Mouse (Mus musculus) small intestine, adult 2 months (tissue): ENCODE measurements around the gene Tmem30b.

Experiments
- CTCF ChIP-seq: fragments of 200-500 bp; IDR thresholded peaks from 2 replicates; pipeline ENCODE4 v1.5.1; 2012; ENCODE audit warnings: low read depth, mild to moderate bottlenecking, control low read depth, inconsistent platforms, low read length, moderate library complexity, mixed read lengths; ENCODE audit not compliant: insufficient replicate concordance, insufficient read length; ENCODE audit errors: extremely low read depth
- POLR2A ChIP-seq: fragments of 200-500 bp; IDR thresholded peaks from 2 replicates; pipeline ENCODE4 v1.6.1; 2012; ENCODE audit warnings: low read depth, mild to moderate bottlenecking, control low read depth, inconsistent platforms, low read length, moderate library complexity

DNA sequence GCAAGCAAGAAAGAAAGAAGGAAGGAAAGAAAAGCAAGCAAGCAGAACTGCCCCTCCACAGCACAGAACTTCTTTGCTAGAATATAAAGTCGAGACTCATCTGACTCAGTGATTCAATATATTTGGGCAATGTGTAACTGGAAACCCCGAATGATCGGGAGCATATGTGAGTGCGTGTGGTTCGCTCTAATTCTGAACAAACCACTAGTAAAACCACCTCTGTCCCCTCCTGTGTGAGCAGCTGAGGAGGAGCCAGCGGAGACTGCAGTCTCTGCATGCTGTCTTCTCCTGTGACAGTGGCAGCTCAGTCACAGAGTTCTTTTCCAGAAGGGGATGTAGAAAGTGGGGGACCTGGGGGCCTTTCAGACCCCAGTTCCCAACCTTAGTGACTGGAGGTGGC is 31.5 kb downstream of the Tmem30b start:
- no peak for TF ChIP-seq CTCF
- no peak for TF ChIP-seq POLR2A
